Mouse (Mus musculus) right cerebral cortex, postnatal 10 days (tissue): ENCODE data around the gene Dzip1l.
A peak's percentile ranks its signal among the peaks of the same experiment; 100 is the strongest.

Source experiments
- DNase-seq, 2 experiments: peaks; one replicate each; pipeline ENCODE4 v3.0.0; 2021; ENCODE audit warnings: low spot score in 2 of 2

Gene Dzip1l

DNA sequence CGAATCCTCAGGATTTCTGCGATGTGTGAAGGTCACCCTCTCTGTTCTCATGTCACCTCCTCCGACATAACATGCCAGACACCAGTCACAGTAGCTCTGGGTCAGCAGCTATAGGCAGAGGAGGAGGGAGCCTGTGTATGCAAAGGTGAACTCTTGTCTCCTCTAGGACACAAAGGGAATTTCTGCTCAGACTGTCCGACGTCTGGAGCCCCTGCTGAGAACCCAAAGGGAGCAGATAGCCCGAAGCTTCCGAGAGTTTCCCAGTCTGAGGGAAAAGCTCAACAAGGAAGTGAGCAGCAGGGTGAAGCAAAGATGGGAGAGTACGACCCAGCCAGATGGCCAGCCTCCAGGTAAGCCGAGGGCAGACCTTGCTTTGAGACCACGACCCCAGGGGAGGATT lies 31.5 kb downstream of the Dzip1l start:
- no peak for DNase-seq

GRCm38 (mm10) chr9:99661606-99662166 lies 32.4 kb downstream of the Dzip1l start:
- DNase-seq, result no peak

GRCm38 (mm10) chr9:99662406-99662805 lies 33.1 kb downstream of the Dzip1l start:
- peak; percentile 67 to 75 for DNase-seq

- no peak for DNase-seq
These were observed 33.6 kb downstream of the Dzip1l start for GRCm38 (mm10) chr9:99662887-99663286.

GRCm38 (mm10) chr9:99667596-99667995 lies 38.3 kb downstream of the Dzip1l start:
- DNase-seq, result peak in 1 of 2 experiments; percentile 42

- no peak for DNase-seq
These were observed 42.3 kb downstream of the Dzip1l start for GRCm38 (mm10) chr9:99671603-99672002.

DNA sequence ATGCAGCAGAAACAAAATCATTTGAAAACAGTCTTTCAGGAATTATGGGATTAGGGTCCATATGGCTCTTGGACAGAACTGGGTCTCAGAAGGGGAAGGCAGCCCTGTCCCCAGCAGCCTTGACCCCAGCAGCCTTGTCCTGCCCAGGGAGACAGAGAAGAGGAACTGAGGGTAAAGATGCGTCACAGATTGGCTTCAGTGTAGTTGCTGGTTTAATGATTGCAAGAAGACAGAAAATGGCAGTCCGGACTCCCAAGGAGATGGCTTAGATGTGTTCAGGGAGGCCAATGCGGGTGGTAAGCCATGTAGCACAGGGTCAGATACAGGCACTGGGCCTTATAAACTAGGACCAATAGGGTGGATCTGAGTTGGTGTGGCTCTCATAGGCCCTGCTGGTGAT lies 46.4 kb downstream of the Dzip1l start:
- no peak for DNase-seq

DNA sequence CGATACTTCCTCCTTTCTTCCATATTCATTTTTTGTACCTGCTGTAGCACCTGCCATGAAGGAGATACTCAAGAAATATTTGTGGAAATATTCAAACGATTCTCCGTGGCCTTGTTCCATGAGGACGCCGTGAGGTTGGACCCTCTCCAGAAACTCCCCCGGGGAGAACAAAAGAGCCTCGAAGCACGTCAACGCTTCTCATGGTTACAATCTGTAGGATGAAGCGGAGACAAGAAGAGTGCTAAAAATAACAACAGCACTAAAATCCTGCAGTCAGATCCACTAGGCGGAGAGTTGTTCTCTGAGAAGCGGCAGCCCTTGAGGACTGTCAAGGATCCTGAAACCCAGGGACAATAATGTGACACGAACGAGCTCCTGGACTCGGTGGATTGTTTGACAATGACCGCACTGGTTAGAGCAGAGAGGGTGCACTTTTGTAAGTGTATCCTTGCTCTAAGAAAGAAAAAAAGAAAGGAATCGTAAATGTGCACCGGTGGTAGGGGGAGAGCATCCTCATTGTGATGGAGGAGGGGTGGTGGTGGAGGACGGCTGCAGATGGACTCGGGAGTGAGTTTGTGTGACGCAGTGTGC lies 52.8 kb downstream of the Dzip1l start:
- peak; percentile 77 to 80 for DNase-seq

DNA sequence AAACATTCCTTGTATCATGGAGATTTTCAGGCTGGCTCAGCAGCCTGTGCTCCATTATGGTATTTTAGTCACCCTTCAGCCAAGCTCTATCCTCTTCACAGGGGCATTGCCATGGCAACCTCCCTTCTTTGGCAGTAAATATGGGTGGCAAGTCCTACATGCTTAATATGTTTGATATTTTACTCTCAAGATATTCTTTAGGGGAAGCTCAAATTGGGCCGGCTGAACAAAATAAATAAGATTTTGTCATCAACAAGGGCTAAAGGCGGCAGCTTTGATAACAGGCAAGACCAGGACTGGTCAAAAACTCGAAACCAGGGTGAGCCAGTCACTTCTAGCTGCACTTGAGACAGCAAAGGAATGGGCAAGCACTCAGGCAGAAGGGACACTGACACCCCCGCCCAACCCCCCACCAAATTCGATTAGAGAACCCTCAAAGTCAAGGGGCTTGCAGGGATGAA lies 55.8 kb downstream of the Dzip1l start:
- peak; percentile 67 to 80 for DNase-seq

GRCm38 (mm10) chr9:99685536-99686231 lies 56.4 kb downstream of the Dzip1l start:
- DNase-seq, result no peak

DNA sequence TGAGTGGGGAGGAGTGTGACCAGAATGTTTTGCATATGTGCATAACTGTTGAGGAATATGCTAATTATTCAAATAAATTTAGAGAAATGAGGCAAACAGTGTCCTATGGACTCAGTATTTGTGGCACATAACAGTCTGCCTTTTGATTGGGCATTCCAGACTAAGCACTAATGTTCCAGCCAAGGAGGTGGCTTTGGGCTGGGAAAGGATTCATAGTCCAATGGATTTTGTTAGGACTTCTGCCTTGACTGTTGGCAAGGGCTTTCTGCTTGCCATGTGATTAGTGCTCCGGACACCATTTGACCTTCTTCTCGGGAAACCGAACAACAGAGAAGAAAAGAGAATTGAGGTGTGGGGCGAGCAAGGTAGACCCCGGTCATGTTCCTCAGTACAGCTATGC lies 60.5 kb downstream of the Dzip1l start:
- no peak for DNase-seq

DNA sequence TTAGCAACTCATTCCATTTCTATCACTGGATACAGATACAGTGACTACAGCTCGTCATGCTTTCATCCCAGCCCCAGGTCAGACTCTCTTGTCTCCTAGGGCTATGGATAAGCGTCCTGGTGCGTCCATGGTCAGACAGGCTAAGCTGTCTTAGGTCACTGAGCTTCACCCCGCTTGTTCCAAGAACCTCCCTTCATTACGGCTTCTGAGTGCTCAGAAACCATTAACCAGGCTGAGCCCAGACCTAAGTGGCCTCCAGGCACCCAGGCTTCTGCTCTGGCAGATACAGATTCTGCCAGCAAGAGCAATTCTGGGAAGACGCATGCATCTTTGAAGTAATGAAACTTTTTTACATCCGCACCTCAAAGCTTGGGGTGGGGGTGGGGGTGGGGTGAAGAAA lies 61.1 kb downstream of the Dzip1l start:
- no peak for DNase-seq

- no peak for DNase-seq
These were observed 65.7 kb downstream of the Dzip1l start for GRCm38 (mm10) chr9:99694961-99695360.

DNA sequence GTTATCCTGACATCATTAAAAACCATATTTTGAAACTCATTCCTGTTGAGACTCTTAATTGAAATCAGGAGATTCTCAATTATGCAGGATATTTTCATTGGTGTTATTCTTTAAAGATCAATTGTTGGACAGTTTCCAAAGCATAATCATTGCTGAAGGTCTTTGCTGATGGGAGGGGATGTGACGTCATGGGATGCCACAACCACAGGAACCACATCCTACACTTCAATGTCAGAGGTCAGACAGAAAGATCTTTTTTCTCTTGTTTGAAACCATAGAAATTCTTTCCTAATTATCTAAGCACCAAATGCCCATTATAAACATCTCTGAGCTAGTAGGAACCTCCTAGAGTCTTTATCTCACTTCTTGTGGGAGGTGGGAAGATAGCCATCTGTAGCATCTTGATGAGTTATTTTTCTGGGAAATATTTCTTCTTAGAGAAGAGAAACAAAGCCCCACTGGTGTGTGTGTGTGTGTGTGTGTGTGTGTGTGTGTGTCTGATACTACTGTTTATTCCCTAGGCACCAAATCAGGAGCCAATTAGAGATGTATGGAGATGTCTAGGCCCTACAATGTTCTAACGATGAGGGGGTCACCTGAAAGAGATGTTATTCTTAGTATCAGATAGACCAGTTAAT lies 70.6 kb downstream of the Dzip1l start:
- DNase-seq, result no peak

DNA sequence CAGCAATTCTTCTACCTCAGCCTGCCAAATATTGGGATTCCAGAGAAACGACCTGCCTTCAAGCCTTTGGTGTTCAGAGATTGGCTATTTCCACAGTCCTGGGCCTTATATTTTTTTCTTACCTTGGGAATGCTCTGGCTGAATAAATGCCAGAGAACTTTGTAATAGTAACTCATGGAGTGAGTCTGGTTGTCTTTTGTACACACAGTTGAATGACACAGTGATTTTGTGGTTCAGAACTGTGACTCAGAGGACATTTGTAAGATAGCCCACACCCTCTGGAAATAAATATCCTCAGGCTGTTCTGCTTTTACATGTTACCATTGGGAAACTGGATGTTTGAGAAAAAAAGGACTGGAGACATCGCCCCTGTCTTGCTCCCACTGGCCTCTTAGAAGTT lies 71.9 kb downstream of the Dzip1l start:
- no peak for DNase-seq

- DNase-seq, result no peak
These were observed 72.9 kb downstream of the Dzip1l start for GRCm38 (mm10) chr9:99702215-99702614.

- DNase-seq, result no peak
These were observed 74.4 kb downstream of the Dzip1l start for GRCm38 (mm10) chr9:99703711-99704110.

DNA sequence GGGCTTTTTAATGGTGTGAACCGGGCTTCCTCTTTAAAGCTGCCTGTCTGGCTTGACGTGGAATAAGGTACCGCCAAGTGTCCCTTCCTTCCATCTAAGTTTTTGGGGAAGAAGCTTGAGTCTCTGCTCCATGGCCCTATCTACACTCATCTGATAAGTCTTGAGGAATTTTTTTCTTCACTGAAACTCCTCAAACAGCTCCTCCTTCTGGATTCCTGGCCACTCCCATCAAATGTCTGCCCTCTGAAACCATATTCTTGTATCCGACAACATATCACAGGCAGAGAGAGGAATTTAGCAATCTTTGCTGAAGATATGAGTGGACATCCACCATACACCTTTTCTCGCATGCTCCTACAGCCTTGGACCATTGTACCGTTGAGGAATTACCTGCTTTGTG lies 77.0 kb downstream of the Dzip1l start:
- DNase-seq, result no peak

DNA sequence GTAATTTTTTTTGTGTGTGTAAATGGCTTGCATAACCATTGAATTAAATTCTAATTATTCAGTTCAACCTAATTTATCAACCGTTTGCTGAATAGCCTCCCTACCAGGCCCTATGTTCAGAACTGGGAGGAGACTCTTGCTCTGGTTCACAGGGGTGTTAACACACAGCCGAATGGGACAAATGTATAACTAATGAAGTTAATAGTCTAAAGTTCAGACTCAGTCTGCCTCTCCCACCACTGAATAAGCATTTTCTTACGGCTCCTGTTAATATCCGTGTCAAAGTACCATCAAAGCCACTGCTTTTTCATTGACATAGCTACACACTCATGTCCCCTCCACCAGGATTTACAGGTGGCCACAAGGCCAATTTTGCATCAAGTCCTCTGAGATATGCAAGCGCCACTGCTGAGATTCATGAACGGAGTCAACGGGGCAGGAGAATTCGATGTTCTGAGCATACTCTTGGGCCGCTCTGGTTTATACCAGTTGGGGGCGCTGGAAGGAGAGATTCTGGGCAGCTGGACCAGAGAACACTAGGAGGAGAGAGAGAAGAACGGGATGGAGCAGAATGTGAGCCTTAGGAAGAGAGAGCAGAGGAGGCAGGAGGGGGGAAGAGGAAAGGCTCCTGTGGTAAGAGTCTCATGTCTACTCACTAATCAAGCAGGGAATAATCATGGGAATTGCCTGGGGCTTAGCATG lies 78.3 kb downstream of the Dzip1l start:
- DNase-seq, result no peak

DNA sequence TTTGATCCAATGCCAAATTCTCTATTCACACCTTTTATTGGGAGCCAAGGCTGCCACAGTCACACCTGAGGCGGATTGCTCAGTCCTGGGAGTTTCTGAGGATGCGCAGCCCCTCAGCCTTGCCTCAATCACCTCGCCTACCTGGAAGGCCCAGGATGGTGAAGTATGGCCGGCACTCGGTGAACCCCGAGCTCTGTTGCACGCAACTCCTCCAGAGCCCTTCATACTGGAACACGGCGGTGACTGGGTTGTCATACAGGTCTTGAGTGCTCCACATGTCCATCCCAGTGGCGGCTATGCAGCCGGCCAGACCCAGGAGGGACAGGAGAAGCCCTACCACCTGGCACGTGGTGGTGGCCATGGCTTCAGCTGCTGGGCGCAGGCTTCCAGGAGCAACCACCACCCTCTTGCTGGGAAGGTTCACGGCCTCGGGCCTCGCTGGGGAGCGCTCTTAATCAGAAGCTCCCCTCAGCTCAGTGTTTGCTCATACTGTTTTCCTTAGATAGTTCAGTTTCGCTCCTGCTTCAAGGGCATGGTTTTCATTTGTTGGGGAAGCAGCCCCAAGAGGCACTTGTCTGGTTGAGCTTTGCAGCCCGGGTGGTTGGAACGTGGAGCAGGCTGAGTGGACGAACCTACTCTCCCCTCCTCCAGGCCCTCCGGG lies 80.4 kb downstream of the Dzip1l start:
- no peak for DNase-seq

DNA sequence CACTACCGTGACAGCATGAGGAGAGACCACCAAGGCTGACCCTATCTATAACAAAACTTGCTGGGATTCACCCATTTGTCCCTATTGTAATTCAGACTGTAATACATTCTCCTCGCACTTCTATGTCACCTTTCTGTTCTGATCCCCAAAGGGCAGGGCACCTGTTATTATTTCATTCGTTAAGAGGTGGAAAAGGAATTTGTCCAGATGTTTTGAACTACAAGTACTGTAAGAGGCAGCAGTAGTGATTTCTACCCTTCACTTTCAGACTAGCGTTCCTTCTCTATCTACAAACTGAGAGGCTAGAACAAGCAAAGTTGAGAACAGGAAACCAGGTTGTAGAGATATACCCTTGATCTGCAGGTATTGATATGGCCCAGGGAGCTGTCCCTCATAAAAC lies 81.0 kb downstream of the Dzip1l start:
- DNase-seq, result no peak

GRCm38 (mm10) chr9:99717134-99717533 lies 87.8 kb downstream of the Dzip1l start, which contains the start of gene Cldn18:
Cldn18 (minus strand) TSS chr9:99717267.
- DNase-seq, result no peak
